Mouse (Mus musculus): ENCODE data around the gene Dixdc1. TPM values are rescaled to one million over a fixed set of nuclear protein-coding genes. Genes with fewer than 3 reads are reported as not detected.
"Not testable (repeated sequence)": the region's sequence is repeated elsewhere in the genome, so short reads cannot be mapped to it uniquely, and the experiment has no call there.

Gene Dixdc1
- polyA plus RNA-seq, 1 experiment: 5.3 TPM

DNA sequence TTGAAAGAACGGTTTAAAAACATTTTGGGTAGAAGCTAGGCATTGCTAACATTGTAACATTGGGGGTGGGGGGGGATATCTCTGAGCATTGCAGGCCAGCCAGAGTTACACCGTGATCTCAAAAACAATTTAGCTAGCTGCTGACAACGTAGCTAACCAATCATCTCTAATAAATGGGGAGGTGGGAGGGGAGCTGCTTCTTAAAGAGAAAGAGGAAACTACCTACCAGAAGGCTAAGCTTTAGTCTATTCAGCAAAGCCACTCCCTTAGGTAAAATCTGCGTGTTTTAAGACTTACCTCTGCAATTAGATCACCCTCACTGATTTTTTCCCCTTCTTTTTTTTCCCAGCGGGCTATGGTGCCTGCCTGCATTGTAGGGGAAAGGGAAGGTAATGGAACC, 80.9 kb downstream of the Dixdc1 start:
- Histone ChIP-seq H3K4me1 (ENCODE audit: control insufficient read depth, insufficient read depth, low read length) (peaks cover 3% of the 10 kb centered on the region; the same call in 1 of the 2 replicates), H3K36me3 (ENCODE audit: control insufficient read depth, insufficient read depth, low read length) (peaks cover 2% of the 10 kb centered on the region; the same call in 1 of the 2 replicates), H3K27me3 (replicated peaks; ENCODE audit: control insufficient read depth, insufficient read depth, low read length) (no peaks in the 10 kb centered on the region), H3K4me3 (ENCODE audit: insufficient read depth, low read depth, low read length) (peak overlapping the region; percentile 89), H3K27ac (ENCODE audit: insufficient read depth, low read depth, low read length) (peak overlapping the region; percentile 69)
- DNase-seq: no peak
- 19% methylated on average over 5 of the region's 5 CpGs for WGBS
- TF ChIP-seq CTCF (conservative IDR thresholded peaks at IDR 0.05; ENCODE audit: insufficient read depth, insufficient read length, low read depth, low read length) (no peak), POLR2A (IDR thresholded peaks at IDR 0.05; ENCODE audit: low read depth, low read length) (no peak)

DNA sequence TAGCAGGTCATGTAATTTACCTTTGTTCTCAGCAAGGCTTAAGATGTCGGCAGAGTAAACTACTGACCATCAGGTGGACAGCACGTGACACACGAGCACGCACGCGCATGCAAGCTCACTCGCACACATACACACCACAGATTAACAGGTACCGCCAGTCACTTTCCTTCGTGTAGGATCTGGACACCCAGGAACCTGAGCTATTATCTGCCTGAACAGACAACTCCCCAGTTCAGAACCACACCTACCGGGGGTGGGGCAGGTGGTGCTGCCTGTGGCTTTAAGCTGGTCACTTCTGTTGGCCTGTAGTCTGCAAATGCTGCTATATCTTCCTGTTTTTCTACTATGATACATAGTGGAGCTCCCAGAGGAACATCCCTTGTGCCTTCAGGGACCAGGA, 88.8 kb downstream of the Dixdc1 start:
- no peak overlapping the region for H3K4me3 ChIP-seq (ENCODE audit: insufficient read depth, low read depth, low read length)
- no peaks in the 10 kb centered on the region for H3K27me3 ChIP-seq (replicated peaks; ENCODE audit: control insufficient read depth, insufficient read depth, low read length)
- no peak for DNase-seq
- no peaks in the 10 kb centered on the region for H3K4me1 ChIP-seq (ENCODE audit: control insufficient read depth, insufficient read depth, low read length)
- peaks cover 14% of the 10 kb centered on the region for H3K36me3 ChIP-seq (ENCODE audit: control insufficient read depth, insufficient read depth, low read length)
- TF ChIP-seq POLR2A (IDR thresholded peaks at IDR 0.05; ENCODE audit: low read depth, low read length) (no peak), CTCF (conservative IDR thresholded peaks at IDR 0.05; ENCODE audit: insufficient read depth, insufficient read length, low read depth, low read length) (no peak)
- no peak overlapping the region for H3K27ac ChIP-seq (ENCODE audit: insufficient read depth, low read depth, low read length)
- 96% methylated on average over 10 of the region's 10 CpGs for WGBS

DNA sequence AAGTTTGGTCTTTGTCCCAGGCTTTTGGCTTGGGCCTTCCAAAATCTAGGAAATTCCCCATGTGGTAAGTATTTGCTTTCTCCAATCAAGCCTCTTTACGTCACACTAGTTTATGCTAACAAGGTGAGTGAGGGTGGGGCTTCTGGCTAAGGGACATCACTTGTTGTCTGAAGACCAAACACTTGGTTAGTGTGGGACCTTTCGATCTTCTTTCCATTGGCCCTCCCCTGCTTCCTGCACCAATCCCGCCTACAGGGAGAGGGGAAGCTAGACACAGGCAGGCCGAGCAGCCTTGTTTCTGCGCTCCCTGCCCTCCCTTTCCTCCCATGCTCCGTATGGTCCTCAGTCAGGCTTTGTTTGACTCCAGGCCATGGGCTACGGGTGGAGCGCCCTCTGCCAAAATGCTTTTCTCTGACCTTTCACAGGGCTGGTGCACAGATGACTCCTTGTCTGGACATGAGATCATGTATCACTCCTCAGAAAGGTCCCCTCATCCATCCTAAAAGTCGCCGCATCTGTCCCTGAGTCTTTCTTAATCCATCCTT, 92.4 kb downstream of the Dixdc1 start:
- no peaks in the 10 kb centered on the region for H3K27me3 ChIP-seq (replicated peaks; ENCODE audit: control insufficient read depth, insufficient read depth, low read length)
- peaks cover 11% of the 10 kb centered on the region for H3K36me3 ChIP-seq (ENCODE audit: control insufficient read depth, insufficient read depth, low read length)
- no peak for DNase-seq
- TF ChIP-seq CTCF (conservative IDR thresholded peaks at IDR 0.05; ENCODE audit: insufficient read depth, insufficient read length, low read depth, low read length) (no peak), POLR2A (IDR thresholded peaks at IDR 0.05; ENCODE audit: low read depth, low read length) (no peak)
- no peaks in the 10 kb centered on the region for H3K4me1 ChIP-seq (ENCODE audit: control insufficient read depth, insufficient read depth, low read length)
- no peak overlapping the region for H3K27ac ChIP-seq (ENCODE audit: insufficient read depth, low read depth, low read length)
- 82% methylated on average over 10 of the region's 10 CpGs for WGBS
- H3K4me3 ChIP-seq (ENCODE audit: insufficient read depth, low read depth, low read length): no peak overlapping the region

DNA sequence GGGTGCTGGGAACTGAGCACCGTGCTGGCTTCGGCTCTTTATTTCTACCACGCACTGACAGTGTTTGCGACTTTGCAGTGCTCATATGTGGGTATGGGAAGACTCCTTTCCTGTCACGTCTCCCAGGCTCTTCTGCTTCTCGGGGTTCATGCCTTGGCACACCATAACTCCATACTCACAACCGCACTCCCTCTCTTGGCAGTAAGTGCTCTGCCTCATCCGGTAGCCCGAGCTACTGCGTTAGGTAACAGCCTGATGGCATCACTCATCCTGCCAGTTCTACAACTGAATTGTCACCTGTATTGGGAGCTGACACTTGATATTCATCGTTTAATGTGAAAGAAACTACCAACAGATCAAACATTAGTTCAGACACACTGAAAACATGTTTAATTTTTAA, 105.0 kb downstream of the Dixdc1 start:
- Histone ChIP-seq H3K36me3 (ENCODE audit: control insufficient read depth, insufficient read depth, low read length) (peaks cover 3% of the 10 kb centered on the region), H3K4me3 (ENCODE audit: insufficient read depth, low read depth, low read length) (no peak overlapping the region), H3K27ac (ENCODE audit: insufficient read depth, low read depth, low read length) (no peak overlapping the region), H3K4me1 (ENCODE audit: control insufficient read depth, insufficient read depth, low read length) (no peaks in the 10 kb centered on the region), H3K27me3 (replicated peaks; ENCODE audit: control insufficient read depth, insufficient read depth, low read length) (no peaks in the 10 kb centered on the region)
- TF ChIP-seq POLR2A (IDR thresholded peaks at IDR 0.05; ENCODE audit: low read depth, low read length) (no peak), CTCF (conservative IDR thresholded peaks at IDR 0.05; ENCODE audit: insufficient read depth, insufficient read length, low read depth, low read length) (no peak)
- no peak for DNase-seq
- 92% methylated on average over 11 of the region's 11 CpGs for whole genome bisulfite sequencing

DNA sequence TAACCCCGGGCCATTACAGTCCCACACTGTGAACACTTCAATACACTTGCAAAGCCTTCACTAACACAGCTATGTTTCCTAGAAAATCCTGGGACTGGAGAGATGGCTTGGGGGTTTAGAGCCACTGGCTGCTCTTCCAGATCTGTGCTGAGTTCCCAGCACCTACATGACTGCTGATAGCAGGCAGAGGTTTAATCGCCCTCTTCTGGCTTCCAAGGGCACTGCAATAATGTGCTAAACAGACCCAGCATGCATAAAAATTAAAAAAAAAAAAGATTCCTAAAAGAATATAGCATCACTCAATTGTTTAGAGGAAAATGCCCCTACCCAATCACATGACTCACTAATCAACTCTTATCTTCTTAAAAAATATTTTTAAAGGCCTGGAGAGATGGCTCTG, 106.3 kb downstream of the Dixdc1 start:
- Histone ChIP-seq H3K36me3 (ENCODE audit: control insufficient read depth, insufficient read depth, low read length) (peaks cover 3% of the 10 kb centered on the region), H3K4me1 (ENCODE audit: control insufficient read depth, insufficient read depth, low read length) (no peaks in the 10 kb centered on the region), H3K27ac (ENCODE audit: insufficient read depth, low read depth, low read length) (no peak overlapping the region), H3K27me3 (replicated peaks; ENCODE audit: control insufficient read depth, insufficient read depth, low read length) (no peaks in the 10 kb centered on the region), H3K4me3 (ENCODE audit: insufficient read depth, low read depth, low read length) (no peak overlapping the region)
- 66% methylated on average over 2 of the region's 2 CpGs for WGBS
- DNase-seq: no peak
- TF ChIP-seq CTCF (conservative IDR thresholded peaks at IDR 0.05; ENCODE audit: insufficient read depth, insufficient read length, low read depth, low read length) (peak; percentile 47), POLR2A (IDR thresholded peaks at IDR 0.05; ENCODE audit: low read depth, low read length) (no peak)

DNA sequence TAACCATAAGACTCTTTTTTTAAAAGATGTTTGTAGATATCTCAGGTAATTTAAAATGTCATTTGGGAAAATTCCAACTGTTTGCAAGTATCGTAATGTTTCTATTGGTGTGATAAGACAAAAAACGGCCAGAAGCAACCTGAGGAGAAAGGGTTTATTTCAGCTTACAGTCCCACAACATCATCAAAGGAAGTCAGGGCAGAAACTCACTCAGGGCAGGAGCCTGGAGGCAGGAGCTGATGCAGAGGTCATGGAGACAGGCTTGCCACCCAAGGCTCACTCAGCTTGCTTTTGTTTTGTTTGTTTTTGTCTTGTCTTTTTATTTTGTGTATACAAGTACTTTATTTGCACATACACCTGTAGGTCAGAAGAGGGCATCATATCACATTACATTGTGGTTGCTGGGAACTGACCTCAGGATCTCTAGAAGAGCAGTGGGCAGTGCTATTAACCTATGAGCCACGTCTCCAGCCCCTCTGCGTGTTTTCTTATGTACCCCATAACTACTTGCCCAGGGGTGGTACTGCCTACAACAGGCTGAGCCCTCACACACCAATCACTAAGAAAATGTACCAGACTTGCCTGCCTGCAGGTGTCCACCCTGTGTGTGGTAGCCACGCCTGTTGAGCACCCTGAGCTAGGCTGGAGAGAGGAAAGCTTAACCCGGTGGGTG, 107.2 kb downstream of the Dixdc1 start:
- WGBS: 83% methylated on average over 6 of the region's 6 CpGs
- no peak for TF ChIP-seq CTCF (conservative IDR thresholded peaks at IDR 0.05; ENCODE audit: insufficient read depth, insufficient read length, low read depth, low read length)
- TF ChIP-seq POLR2A (IDR thresholded peaks at IDR 0.05; ENCODE audit: low read depth, low read length): no peak
- H3K4me3 ChIP-seq (ENCODE audit: insufficient read depth, low read depth, low read length): no peak overlapping the region
- no peak overlapping the region for H3K27ac ChIP-seq (ENCODE audit: insufficient read depth, low read depth, low read length)
- H3K4me1 ChIP-seq (ENCODE audit: control insufficient read depth, insufficient read depth, low read length): no peaks in the 10 kb centered on the region
- no peaks in the 10 kb centered on the region for H3K27me3 ChIP-seq (replicated peaks; ENCODE audit: control insufficient read depth, insufficient read depth, low read length)
- H3K36me3 ChIP-seq (ENCODE audit: control insufficient read depth, insufficient read depth, low read length): peaks cover 1% of the 10 kb centered on the region
- DNase-seq: no peak

DNA sequence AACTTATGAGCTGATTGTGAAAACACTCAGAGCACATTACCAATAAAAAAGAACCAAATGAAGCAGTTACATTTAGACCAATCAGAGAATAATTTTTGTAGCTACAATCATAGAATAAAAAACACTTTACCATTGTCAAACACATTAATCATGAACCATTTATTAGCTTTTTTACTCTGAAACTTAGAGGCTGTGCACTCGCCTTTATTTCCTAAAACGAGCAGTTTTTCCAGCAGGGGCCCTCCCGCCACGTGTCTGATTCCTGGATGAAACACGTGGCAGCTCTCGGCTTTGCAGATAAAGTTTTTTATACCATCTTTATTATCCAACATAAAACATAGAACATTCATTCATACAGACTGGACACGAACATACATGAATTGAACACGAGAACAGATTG, 108.4 kb downstream of the Dixdc1 start:
- DNase-seq; H3K4me1 ChIP-seq (ENCODE audit: control insufficient read depth, insufficient read depth, low read length); H3K4me3 ChIP-seq (ENCODE audit: insufficient read depth, low read depth, low read length); H3K27ac ChIP-seq (ENCODE audit: insufficient read depth, low read depth, low read length); H3K36me3 ChIP-seq (ENCODE audit: control insufficient read depth, insufficient read depth, low read length); H3K27me3 ChIP-seq (replicated peaks; ENCODE audit: control insufficient read depth, insufficient read depth, low read length): not testable (repeated sequence)
- WGBS: 94% methylated on average over 6 of the region's 8 CpGs

Data from kidney, adult 2 months (tissue).